Comparison of ENCODE assay signal across 12 mouse cellular contexts in the genomic region with DNA sequence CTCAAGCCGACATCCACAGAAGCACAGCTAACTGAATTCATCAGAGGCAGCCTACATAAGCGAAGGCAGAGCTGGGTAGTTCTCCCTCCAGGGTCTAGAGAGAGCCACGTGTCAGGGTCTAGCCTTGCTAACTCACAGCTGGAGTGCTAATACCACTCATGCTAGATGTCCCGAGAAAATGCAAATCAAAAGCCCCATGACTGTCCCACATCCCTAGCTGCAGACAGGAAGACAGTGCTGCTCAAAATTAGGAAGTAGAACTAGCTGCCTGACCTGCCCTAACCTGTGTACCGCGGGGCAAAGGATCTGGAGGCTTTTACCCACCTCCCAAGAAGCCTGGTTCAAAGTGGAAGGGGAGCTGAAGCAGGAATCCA. TPM values are rescaled to one million over a fixed set of nuclear protein-coding genes. Genes with fewer than 3 reads are reported as not detected.
A peak's percentile ranks its signal among the peaks of the same experiment; 100 is the strongest.
DNase-seq lines count a peak whose midpoint lies in the region; ATAC-seq lines count a peak whose summit lies in the region.
"Had no signal": no experiment of that assay in that cellular context is flagged by ENCODE, and none has a peak within 500 bp of the region (broad histone marks: within the 10 kb centered on the region; RNA-seq: fewer than 3 reads in every experiment).

No protein-coding gene starts in this region.

- no peaks in the 10 kb centered on the region for H3K9me3 ChIP-seq in forebrain, embryonic 13.5 days (replicated peaks)
- H3K9me3 ChIP-seq in forebrain, embryonic 11.5 days (ENCODE audit: control insufficient read depth, low read length) = no peaks in the 10 kb centered on the region
- no peaks in the 10 kb centered on the region for H3K9me3 ChIP-seq in kidney, embryonic 15.5 days (replicated peaks)
- H3K9me3 ChIP-seq in stomach, embryonic 15.5 days = no peaks in the 10 kb centered on the region

- WGBS in forebrain, embryonic 13.5 days = 43% methylated on average over 6 of the region's 6 CpGs
- 39% methylated on average over 6 of the region's 6 CpGs for WGBS in forebrain, embryonic 11.5 days
- 41% methylated on average over 6 of the region's 6 CpGs for WGBS in kidney, embryonic 15.5 days
- 36% methylated on average over 6 of the region's 6 CpGs for WGBS in stomach, embryonic 15.5 days

- peak overlapping the region; percentile 26; the same call in 1 of the 2 replicates for H3K9ac ChIP-seq in forebrain, embryonic 13.5 days
- H3K9ac ChIP-seq in forebrain, embryonic 11.5 days (ENCODE audit: low read length) = no peak overlapping the region
- H3K9ac ChIP-seq in kidney, embryonic 15.5 days = no peak overlapping the region
- no peak overlapping the region for H3K9ac ChIP-seq in stomach, embryonic 15.5 days

- no peak for ATAC-seq in forebrain, embryonic 13.5 days
- no peak for ATAC-seq in forebrain, embryonic 11.5 days (replicated peaks; ENCODE audit: low FRiP score)
- ATAC-seq in kidney, embryonic 15.5 days (replicated peaks; ENCODE audit: low FRiP score) = no peak
- ATAC-seq in stomach, embryonic 15.5 days (ENCODE audit: insufficient read depth, low FRiP score, low read depth) = no peak

- peaks cover 30% of the 10 kb centered on the region for H3K27me3 ChIP-seq in forebrain, embryonic 13.5 days
- H3K27me3 ChIP-seq in forebrain, embryonic 11.5 days (ENCODE audit: control insufficient read depth, insufficient read depth, low read length) = no peaks in the 10 kb centered on the region
- no peaks in the 10 kb centered on the region for H3K27me3 ChIP-seq in kidney, embryonic 15.5 days
- no peaks in the 10 kb centered on the region for H3K27me3 ChIP-seq in stomach, embryonic 15.5 days (replicated peaks)

- no peak overlapping the region for H3K27ac ChIP-seq in forebrain, embryonic 13.5 days
- H3K27ac ChIP-seq in forebrain, embryonic 11.5 days (ENCODE audit: low read depth, low read length) = no peak overlapping the region
- peak overlapping the region; percentile 78 for H3K27ac ChIP-seq in kidney, embryonic 15.5 days
- peak overlapping the region; percentile 75; the same call in 1 of the 2 replicates for H3K27ac ChIP-seq in stomach, embryonic 15.5 days

- no peak for DNase-seq in forebrain, embryonic 11.5 days (ENCODE audit: low spot score)
- no peak for DNase-seq in kidney, adult 11 months
- peak; percentile 40 for DNase-seq in retina, postnatal 1 day
- no peak for DNase-seq in retina, embryonic 14.5 days (ENCODE audit: low spot score)
- no peak for DNase-seq in layer of hippocampus, adult 9-10 months (ENCODE audit: low spot score)
- DNase-seq: cerebellum, postnatal 14 days; heart, postnatal 10 days had no signal

- peaks cover 15% of the 10 kb centered on the region for H3K36me3 ChIP-seq in forebrain, embryonic 13.5 days (ENCODE audit: poor library complexity, severe bottlenecking)
- H3K36me3 ChIP-seq in forebrain, embryonic 11.5 days (ENCODE audit: control insufficient read depth, insufficient read depth, low read length) = no peaks in the 10 kb centered on the region
- H3K36me3 ChIP-seq in kidney, embryonic 15.5 days = peaks cover 41% of the 10 kb centered on the region
- peaks cover 9% of the 10 kb centered on the region; the same call in 1 of the 2 replicates for H3K36me3 ChIP-seq in stomach, embryonic 15.5 days

- no peak overlapping the region for H3K4me2 ChIP-seq in forebrain, embryonic 13.5 days
- H3K4me2 ChIP-seq in forebrain, embryonic 11.5 days (ENCODE audit: low read depth, low read length, severe bottlenecking) = no peak overlapping the region
- H3K4me2 ChIP-seq in kidney, embryonic 15.5 days = no peak overlapping the region
- H3K4me2 ChIP-seq in stomach, embryonic 15.5 days = no peak overlapping the region

- peaks cover 69% of the 10 kb centered on the region for H3K4me1 ChIP-seq in forebrain, embryonic 13.5 days
- H3K4me1 ChIP-seq in forebrain, embryonic 11.5 days (replicated peaks; ENCODE audit: control insufficient read depth, insufficient read depth, low read length) = peaks cover 38% of the 10 kb centered on the region
- H3K4me1 ChIP-seq in kidney, embryonic 15.5 days = peaks cover 81% of the 10 kb centered on the region
- peaks cover 62% of the 10 kb centered on the region for H3K4me1 ChIP-seq in stomach, embryonic 15.5 days

- H3K4me3 ChIP-seq in forebrain, embryonic 13.5 days = no peak overlapping the region
- H3K4me3 ChIP-seq in forebrain, embryonic 11.5 days (ENCODE audit: low read depth, low read length) = no peak overlapping the region
- H3K4me3 ChIP-seq in kidney, embryonic 15.5 days (replicated peaks) = no peak overlapping the region
- H3K4me3 ChIP-seq in stomach, embryonic 15.5 days (replicated peaks) = no peak overlapping the region
- H3K4me3 ChIP-seq: erythroblast, embryonic 14.5 days; myocyte had no signal

RNA-seq across cellular contexts. Expression of gene Sema3f, which starts 14.2 kb away (rescaled TPM):
- polyA plus RNA-seq in forebrain, embryonic 13.5 days (2015; fragmentation: Nextera tagmentation; extraction: Ambion mirVana) = 6.8 and 7.7 TPM in 2 replicates
- polyA plus RNA-seq in forebrain, embryonic 11.5 days (2014; fragmentation: Nextera tagmentation; extraction: Ambion mirVana) = 13.2 and 15.9 TPM in 2 replicates
- polyA plus RNA-seq in kidney, embryonic 15.5 days (2015; fragmentation: Nextera tagmentation; extraction: Ambion mirVana) = 21.3 and 23.9 TPM in 2 replicates
- polyA plus RNA-seq in stomach, embryonic 15.5 days (2015; fragmentation: Nextera tagmentation; extraction: Ambion mirVana) = 19.7 and 21.3 TPM in 2 replicates
- polyA plus RNA-seq: erythroblast, embryonic 14.5 days had no signal

RNA-seq across cellular contexts. Expression of gene Gnat1, which starts 16.6 kb away (rescaled TPM):
- polyA plus RNA-seq in forebrain, embryonic 13.5 days (2015; fragmentation: Nextera tagmentation; extraction: Ambion mirVana) = 1.3 and 1.8 TPM in 2 replicates
- polyA plus RNA-seq in forebrain, embryonic 11.5 days (2014; fragmentation: Nextera tagmentation; extraction: Ambion mirVana) = 1.6 and 2.6 TPM in 2 replicates
- polyA plus RNA-seq in kidney, embryonic 15.5 days (2015; fragmentation: Nextera tagmentation; extraction: Ambion mirVana) = 3.9 and 4.6 TPM in 2 replicates
- 1.1 and 1.9 TPM in 2 replicates for polyA plus RNA-seq in stomach, embryonic 15.5 days (2015; fragmentation: Nextera tagmentation; extraction: Ambion mirVana)
- polyA plus RNA-seq: erythroblast, embryonic 14.5 days; myocyte had no signal

RNA-seq across cellular contexts. Expression of gene Slc38a3, which starts 26.8 kb away (rescaled TPM):
- polyA plus RNA-seq in forebrain, embryonic 13.5 days (2015; fragmentation: Nextera tagmentation; extraction: Ambion mirVana) = 14.3 and 14.6 TPM in 2 replicates
- 6.7 TPM in 2 replicates for polyA plus RNA-seq in forebrain, embryonic 11.5 days (2014; fragmentation: Nextera tagmentation; extraction: Ambion mirVana)
- polyA plus RNA-seq in kidney, embryonic 15.5 days (2015; fragmentation: Nextera tagmentation; extraction: Ambion mirVana) = 7.1 and 8.1 TPM in 2 replicates
- 19.5 and 28.6 TPM in 2 replicates for polyA plus RNA-seq in stomach, embryonic 15.5 days (2015; fragmentation: Nextera tagmentation; extraction: Ambion mirVana)

Comparison
In these comparisons a context has a peak if more than half of its experiments do, and no peak if none do; other contexts are left out.
1. H3K27ac ChIP-seq: peak in kidney, embryonic 15.5 days (single experiment) and stomach, embryonic 15.5 days (single experiment); none in forebrain, embryonic 13.5 days (single experiment) and forebrain, embryonic 11.5 days (single experiment).